ENCODE assay signal across 23 mouse cellular contexts in the genomic region with DNA sequence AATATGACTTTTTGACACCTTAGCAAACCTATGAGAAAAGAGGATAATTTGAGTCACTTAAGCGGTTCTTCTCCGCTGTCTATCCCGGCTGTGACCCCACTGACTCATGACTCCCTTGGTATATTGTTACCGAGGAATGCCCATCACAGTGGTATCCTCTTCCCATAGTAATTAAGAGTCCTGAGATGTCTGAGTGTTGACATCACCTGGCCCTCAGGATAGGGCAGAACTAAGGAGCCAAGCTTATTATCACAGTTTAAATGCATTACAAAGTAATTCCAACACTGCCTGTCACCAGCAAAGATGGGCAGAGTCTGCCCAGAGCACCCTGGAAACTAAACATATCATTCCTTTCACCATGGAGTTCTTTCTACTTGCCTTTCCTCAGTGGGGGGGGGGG. TPM values are rescaled to one million over a fixed set of nuclear protein-coding genes. Genes with fewer than 3 reads are reported as not detected.
DNase-seq lines count a peak whose midpoint lies in the region; ATAC-seq and TF ChIP-seq lines count a peak whose summit lies in the region.
"Had no signal": no experiment of that assay in that cellular context is flagged by ENCODE, and none has a peak within 500 bp of the region (broad histone marks: within the 10 kb centered on the region; RNA-seq: fewer than 3 reads in every experiment).

No protein-coding gene starts in this region.

- no peak overlapping the region for H3K27ac ChIP-seq in intestine, embryonic 14.5 days (ENCODE audit: low read depth)
- H3K27ac ChIP-seq in intestine, postnatal 0 days (ENCODE audit: low read depth, low read length) = no peak overlapping the region
- H3K27ac ChIP-seq in midbrain, embryonic 11.5 days (ENCODE audit: low read depth, low read length) = no peak overlapping the region
- no peak overlapping the region for H3K27ac ChIP-seq in midbrain, embryonic 10.5 days (replicated peaks)
- H3K27ac ChIP-seq: embryonic facial prominence, embryonic 10.5 days; embryonic facial prominence, embryonic 12.5 days; forebrain, embryonic 13.5 days; forebrain, embryonic 15.5 days had no signal

- H3K27me3 ChIP-seq in intestine, embryonic 14.5 days (replicated peaks; ENCODE audit: control insufficient read depth, insufficient read depth, low read length) = no peaks in the 10 kb centered on the region
- no peaks in the 10 kb centered on the region for H3K27me3 ChIP-seq in intestine, postnatal 0 days (replicated peaks; ENCODE audit: control insufficient read depth, insufficient read depth, low read length)
- no peaks in the 10 kb centered on the region for H3K27me3 ChIP-seq in midbrain, embryonic 11.5 days (ENCODE audit: control insufficient read depth, insufficient read depth, low read length)
- H3K27me3 ChIP-seq in midbrain, embryonic 10.5 days (ENCODE audit: low read depth, poor library complexity, severe bottlenecking) = no peaks in the 10 kb centered on the region
- no peaks in the 10 kb centered on the region for H3K27me3 ChIP-seq in C2C12 (ENCODE audit: control insufficient read depth, insufficient read depth, insufficient read length)
- H3K27me3 ChIP-seq in Patski = no peaks in the 10 kb centered on the region
- H3K27me3 ChIP-seq: embryonic facial prominence, embryonic 12.5 days; forebrain, embryonic 13.5 days; forebrain, embryonic 15.5 days had no signal

- no peaks in the 10 kb centered on the region for H3K4me1 ChIP-seq in intestine, embryonic 14.5 days (replicated peaks; ENCODE audit: control insufficient read depth, insufficient read depth, low read length)
- H3K4me1 ChIP-seq in intestine, postnatal 0 days (replicated peaks; ENCODE audit: control insufficient read depth, insufficient read depth, low read length) = no peaks in the 10 kb centered on the region
- H3K4me1 ChIP-seq in midbrain, embryonic 11.5 days (ENCODE audit: control insufficient read depth, insufficient read depth, low read length) = no peaks in the 10 kb centered on the region
- no peaks in the 10 kb centered on the region for H3K4me1 ChIP-seq in midbrain, embryonic 10.5 days
- H3K4me1 ChIP-seq: embryonic facial prominence, embryonic 10.5 days; embryonic facial prominence, embryonic 12.5 days; forebrain, embryonic 13.5 days; forebrain, embryonic 15.5 days had no signal

- no peak overlapping the region for H3K4me3 ChIP-seq in intestine, embryonic 14.5 days (ENCODE audit: low read depth, low read length)
- no peak overlapping the region for H3K4me3 ChIP-seq in intestine, postnatal 0 days (ENCODE audit: low read depth, low read length)
- no peak overlapping the region for H3K4me3 ChIP-seq in midbrain, embryonic 11.5 days (ENCODE audit: low read depth, low read length)
- no peak overlapping the region for H3K4me3 ChIP-seq in midbrain, embryonic 10.5 days
- H3K4me3 ChIP-seq in C2C12 (ENCODE audit: insufficient read depth, poor library complexity, severe bottlenecking) = no peak overlapping the region
- H3K4me3 ChIP-seq: embryonic facial prominence, embryonic 10.5 days; embryonic facial prominence, embryonic 12.5 days; forebrain, embryonic 13.5 days; forebrain, embryonic 15.5 days had no signal

- POLR2A ChIA-PET in Patski (lab: Charles Lee) = no interaction called here

- CTCF ChIA-PET in Patski (lab: Charles Lee) = interaction anchor here (0.8 to 1.3 kb wide), 3 partner anchors 10 to 17 kb away, joined by 3 to 4 read pairs (median 3); no protein-coding TSS in a partner anchor

- no peaks in the 10 kb centered on the region for H3K36me3 ChIP-seq in intestine, embryonic 14.5 days (ENCODE audit: control insufficient read depth, insufficient read depth, low read length)
- no peaks in the 10 kb centered on the region for H3K36me3 ChIP-seq in intestine, postnatal 0 days (ENCODE audit: control insufficient read depth, insufficient read depth)
- no peaks in the 10 kb centered on the region for H3K36me3 ChIP-seq in midbrain, embryonic 11.5 days (ENCODE audit: control insufficient read depth, insufficient read depth, low read length)
- H3K36me3 ChIP-seq in midbrain, embryonic 10.5 days = no peaks in the 10 kb centered on the region
- H3K36me3 ChIP-seq in C2C12 (ENCODE audit: control insufficient read depth, insufficient read depth) = no peaks in the 10 kb centered on the region
- H3K36me3 ChIP-seq: embryonic facial prominence, embryonic 10.5 days; embryonic facial prominence, embryonic 12.5 days; forebrain, embryonic 15.5 days had no signal

- no peaks in the 10 kb centered on the region for H3K79me2 ChIP-seq in C2C12 (ENCODE audit: control insufficient read depth, insufficient read depth)

- ATAC-seq in intestine, embryonic 14.5 days (replicated peaks; ENCODE audit: low FRiP score, low TSS enrichment, low read depth) = no peak
- no peak for ATAC-seq in intestine, postnatal 0 days
- ATAC-seq in midbrain, embryonic 11.5 days (ENCODE audit: low FRiP score) = no peak
- ATAC-seq in Patski = peak; percentile 98
- ATAC-seq: activated CD4-positive, CD25-positive, alpha-beta regulatory T cell, adult 4 months; forebrain, embryonic 13.5 days; forebrain, embryonic 15.5 days; forebrain, postnatal 0 days had no signal

- in situ Hi-C loops in Patski (cut with MboI; ENCODE audit: low pct_unique_long_range_greater_than_20kb) = loop anchor here (10.0 to 25.0 kb wide), 2 partner anchors 329 to 496 kb away; no protein-coding TSS in a partner anchor

- H3K9me3 ChIP-seq in intestine, embryonic 14.5 days (ENCODE audit: control insufficient read depth, low read length) = no peaks in the 10 kb centered on the region
- H3K9me3 ChIP-seq in intestine, postnatal 0 days (ENCODE audit: control insufficient read depth) = no peaks in the 10 kb centered on the region
- no peaks in the 10 kb centered on the region for H3K9me3 ChIP-seq in midbrain, embryonic 11.5 days (ENCODE audit: control insufficient read depth, low read length)
- H3K9me3 ChIP-seq in midbrain, embryonic 10.5 days (replicated peaks) = no peaks in the 10 kb centered on the region
- H3K9me3 ChIP-seq: embryonic facial prominence, embryonic 10.5 days; embryonic facial prominence, embryonic 12.5 days; forebrain, embryonic 13.5 days; forebrain, embryonic 15.5 days had no signal

- TF ChIP-seq CTCF in intestine, postnatal 0 days (IDR thresholded peaks at IDR 0.05; ENCODE audit: low read depth) = no peak
- TF ChIP-seq CTCF in C2C12 (IDR thresholded peaks at IDR 0.05; ENCODE audit: control insufficient read depth, insufficient read depth, insufficient read length) (no peak), Patski (IDR thresholded peaks at IDR 0.05) (no peak)

- 70% methylated on average over 4 of the region's 4 CpGs for WGBS in intestine, embryonic 14.5 days
- WGBS in intestine, postnatal 0 days = 79% methylated on average over 4 of the region's 4 CpGs
- WGBS in midbrain, embryonic 11.5 days = 85% methylated on average over 4 of the region's 4 CpGs
- WGBS in midbrain, embryonic 10.5 days = 87% methylated on average over 4 of the region's 4 CpGs

- H3K4me2 ChIP-seq in intestine, embryonic 14.5 days (ENCODE audit: low read length) = no peak overlapping the region
- no peak overlapping the region for H3K4me2 ChIP-seq in intestine, postnatal 0 days (replicated peaks; ENCODE audit: low read depth)
- no peak overlapping the region for H3K4me2 ChIP-seq in midbrain, embryonic 11.5 days
- H3K4me2 ChIP-seq: embryonic facial prominence, embryonic 12.5 days; forebrain, embryonic 13.5 days; forebrain, embryonic 15.5 days had no signal

- H3ac ChIP-seq in C2C12 (ENCODE audit: control insufficient read depth, insufficient read length, low read depth) = no peak overlapping the region

- DNase-seq in intestine, embryonic 14.5 days (ENCODE audit: low spot score) = peak; percentile 18
- peak; percentile 54 for DNase-seq in midbrain, embryonic 11.5 days (ENCODE audit: low spot score, missing footprints)
- no peak for DNase-seq in midbrain, embryonic 10.5 days (ENCODE audit: low spot score)
- peak; percentile 87 for DNase-seq in Patski (ENCODE audit: low read depth, low spot score)
- no peak for DNase-seq in layer of hippocampus, adult 11-12 months (ENCODE audit: low spot score)
- no peak for DNase-seq in right cerebral cortex, postnatal 25 days
- DNase-seq: adrenal gland, adult 8-10 months; adrenal gland, postnatal 14 days; adrenal gland, postnatal 36 days; B cell, adult 2 months; cerebellum, adult 11-12 months; cerebellum, adult 2 months; cerebellum, adult 9-10 months; cerebellum, postnatal 10 days; cerebellum, postnatal 25 days; forebrain, postnatal 0 days had no signal

- H3K9ac ChIP-seq in intestine, embryonic 14.5 days (ENCODE audit: low read length) = no peak overlapping the region
- no peak overlapping the region for H3K9ac ChIP-seq in intestine, postnatal 0 days (ENCODE audit: low read depth, low read length)
- no peak overlapping the region for H3K9ac ChIP-seq in midbrain, embryonic 11.5 days (ENCODE audit: low read length)
- H3K9ac ChIP-seq: embryonic facial prominence, embryonic 12.5 days; forebrain, embryonic 13.5 days; forebrain, embryonic 15.5 days; forebrain, postnatal 0 days had no signal

- H3K79me3 ChIP-seq in C2C12 (ENCODE audit: low read depth) = no peaks in the 10 kb centered on the region

TF ChIP-seq in C2C12, 6 proteins besides CTCF, POLR2A, EP300 and RAD21:
- TF ChIP-seq FOSL1 (IDR thresholded peaks at IDR 0.05; ENCODE audit: insufficient read depth, low read length, poor library complexity, severe bottlenecking) = peak; percentile 34
- no peak for TF ChIP-seq MYOG (IDR thresholded peaks at IDR 0.05; ENCODE audit: control insufficient read depth, extremely low read depth, insufficient read length)
TF ChIP-seq in C2C12: peak in this region for 1.

RNA-seq across cellular contexts. Expression of a gene that starts 22.8 kb away (rescaled TPM):
- polyA plus RNA-seq in intestine, embryonic 14.5 days (2014; fragmentation: Nextera tagmentation; extraction: Ambion mirVana) = 39.0 and 39.1 TPM in 2 replicates
- 25.2 and 29.8 TPM in 2 replicates for polyA plus RNA-seq in intestine, postnatal 0 days (2015; fragmentation: Nextera tagmentation; extraction: Ambion mirVana)
- 37.4 and 43.1 TPM in 2 replicates for polyA plus RNA-seq in midbrain, embryonic 11.5 days (2014; fragmentation: Nextera tagmentation; extraction: Ambion mirVana)
- 30.9 and 34.0 TPM in 2 replicates for polyA plus RNA-seq in midbrain, embryonic 10.5 days (2016; fragmentation: Nextera tagmentation; extraction: Ambion mirVana)
- 12.2 TPM for polyA plus RNA-seq in C2C12 (2012; fragmentation: generic; extraction: Trizol)
- 59.2 TPM for polyA plus RNA-seq in Patski (2021)

Comparison
In these comparisons a context has a peak if more than half of its experiments do, and no peak if none do; other contexts are left out.
1. DNase-seq: peak in intestine, embryonic 14.5 days (single experiment), midbrain, embryonic 11.5 days (single experiment) and Patski (single experiment); none in midbrain, embryonic 10.5 days (single experiment), layer of hippocampus, adult 11-12 months (single experiment) and right cerebral cortex, postnatal 25 days (single experiment).